Mouse (Mus musculus) spleen, adult 2 months (tissue): ENCODE measurements around the gene Stk33.

Experiments
- CTCF ChIP-seq: fragments of 200-500 bp; IDR thresholded peaks from 2 replicates; pipeline ENCODE4 v1.5.1; 2011; ENCODE audit warnings: mild to moderate bottlenecking, inconsistent platforms; ENCODE audit not compliant: insufficient read depth, insufficient read length, insufficient replicate concordance; ENCODE audit errors: extremely low read depth
- POLR2A ChIP-seq: fragments of 200-500 bp; IDR thresholded peaks from 2 replicates; pipeline ENCODE4 v1.6.1; 2011; ENCODE audit warnings: low read depth, low read length, inconsistent platforms

DNA sequence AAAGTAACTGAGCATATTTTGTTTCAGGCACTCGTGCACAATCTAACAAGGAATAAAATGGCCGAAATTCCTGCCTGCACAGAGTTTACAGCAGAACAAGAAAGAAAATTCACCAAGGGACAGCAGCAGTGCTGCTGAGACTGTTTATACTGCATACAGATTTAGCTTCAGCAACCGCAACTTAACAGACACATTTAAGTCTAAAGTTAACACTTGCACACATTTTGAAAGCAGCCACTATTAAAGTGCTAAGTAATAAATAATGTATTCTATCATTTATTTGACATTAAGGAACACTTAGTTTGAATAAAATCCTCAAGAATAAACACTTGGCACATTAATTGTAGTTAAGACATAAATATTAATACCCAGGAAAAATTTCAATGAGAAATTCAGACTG, 110.1 kb downstream of the Stk33 start:
- TF ChIP-seq CTCF (no peak), POLR2A (no peak)
